Mouse (Mus musculus) gastrocnemius, postnatal 4 days (tissue): ENCODE measurements around the gene Kifc5b. TPM values are rescaled to one million over a fixed set of nuclear protein-coding genes. Genes with fewer than 3 reads are reported as not detected.
"Not testable (repeated sequence)": the region's sequence is repeated elsewhere in the genome, so short reads cannot be mapped to it uniquely, and the experiment has no call there.

Source experiments
- DNase-seq, 2 experiments: peaks; one replicate each; pipeline ENCODE4 v3.0.0; 2021 to 2022; ENCODE audit warnings: low spot score in 2 of 2, mixed read lengths in 2 of 2
- microRNA-seq: library from miRNA; unstranded; fragments of <30 nt; microRNA quantifications from one replicate; pipeline ENCODE4 v1.2.0, GENCODE M21; 2021
- total RNA-seq, 2 experiments: library from RNA; stranded (reverse); gene quantifications; 2 replicates each; pipeline ENCODE4 v1.2.3; 2021

The Kifc5b gene
- total RNA-seq, 2 experiments from 2014 or later, result 6.1 to 8.5 TPM

- no peak for DNase-seq
Measured at GRCm38 (mm10) chr17:26969257-26969656, 52.4 kb downstream of the Kifc5b start.

GRCm38 (mm10) chr17:26970221-26970620, 53.3 kb downstream of the Kifc5b start:
- no peak for DNase-seq

- DNase-seq, result no peak
Measured at GRCm38 (mm10) chr17:26971247-26971905, 54.5 kb downstream of the Kifc5b start.

- DNase-seq, result no peak
Measured at GRCm38 (mm10) chr17:26972107-26972506, 55.2 kb downstream of the Kifc5b start.

DNA sequence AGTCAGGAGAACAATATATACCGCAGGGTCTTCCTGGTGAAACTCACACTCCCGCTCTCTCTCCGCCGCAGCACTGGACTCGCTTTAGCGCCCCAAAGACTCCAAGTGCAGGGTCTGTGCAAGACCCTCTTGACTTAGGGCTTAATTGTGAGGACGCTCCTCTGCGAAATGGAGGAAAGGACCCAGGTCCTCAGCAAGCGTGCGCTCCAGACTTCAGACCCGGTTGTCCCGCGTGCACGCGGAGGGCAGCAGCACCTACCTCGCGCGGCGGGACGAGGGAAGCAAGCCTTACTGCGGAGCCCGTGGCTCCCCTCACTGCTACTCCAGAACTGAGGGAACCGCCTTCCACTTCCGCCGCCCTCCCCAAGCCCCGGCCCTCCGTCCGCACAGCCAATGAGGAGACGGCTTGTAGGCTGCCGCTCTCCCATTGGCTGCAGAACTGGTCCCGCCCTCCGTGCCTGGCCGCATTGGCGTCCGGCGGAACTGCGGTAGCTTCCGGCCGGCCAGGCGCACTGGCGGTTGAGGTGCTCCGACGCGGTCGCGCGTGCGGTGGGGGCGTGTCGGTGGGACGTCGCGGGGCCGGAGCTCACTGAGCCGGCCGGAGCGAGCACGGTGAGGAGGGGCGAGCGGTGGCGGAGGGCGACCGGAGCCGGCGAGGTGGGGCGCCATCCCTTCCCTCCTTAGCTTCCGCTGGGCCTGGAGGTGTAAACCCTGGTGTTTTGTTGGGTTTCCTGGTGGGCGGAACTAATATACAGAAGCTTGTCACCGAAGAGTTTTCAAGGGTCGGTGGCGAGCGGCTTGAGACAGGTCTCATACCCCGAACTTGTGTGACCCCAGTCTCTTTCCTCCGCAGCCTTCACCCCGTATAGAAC, 56.0 kb downstream of the Kifc5b start, which contains the start of gene Zbtb9:
Gene Zbtb9 (plus strand): TSS at position 465 of the 872 bp plus-strand sequence.
- peak; percentile 94 to 96 for DNase-seq

DNA sequence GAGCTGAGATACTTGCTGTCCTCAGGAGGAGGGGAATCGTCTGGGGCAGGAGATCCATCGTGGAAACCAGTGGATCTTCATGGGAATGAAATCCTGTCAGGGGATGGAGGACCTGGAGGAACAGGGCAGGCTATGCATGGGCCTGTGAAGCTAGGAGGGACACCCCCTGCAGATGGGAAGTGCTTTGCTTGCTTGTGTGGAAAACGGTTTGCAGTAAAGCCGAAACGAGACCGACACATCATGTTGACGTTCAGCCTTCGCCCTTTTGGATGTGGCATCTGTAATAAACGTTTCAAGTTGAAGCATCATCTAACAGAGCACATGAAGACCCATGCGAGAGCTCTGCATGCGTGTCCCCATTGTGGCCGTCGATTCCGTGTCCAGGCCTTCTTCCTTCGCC, 57.7 kb downstream of the Kifc5b start:
- DNase-seq, result no peak

DNA sequence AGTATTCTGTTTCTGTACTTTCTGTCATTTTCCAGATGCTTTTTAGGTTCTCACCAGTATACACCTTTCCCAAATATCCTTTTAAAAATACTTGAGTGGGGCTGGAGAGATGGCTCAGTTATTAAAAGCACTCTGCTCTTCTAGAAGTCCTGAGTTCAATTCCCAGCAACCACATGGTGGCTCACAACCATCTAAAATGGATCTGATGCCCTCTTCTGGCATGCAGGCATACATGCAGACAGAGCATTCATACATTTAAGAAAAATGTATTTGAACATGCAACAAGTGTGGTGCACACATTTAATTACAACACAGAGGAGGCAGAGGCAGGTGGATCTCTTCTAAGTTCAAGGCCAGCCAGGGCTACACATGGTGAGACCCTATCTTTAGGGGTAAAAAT, 58.5 kb downstream of the Kifc5b start:
- DNase-seq, result no peak

DNA sequence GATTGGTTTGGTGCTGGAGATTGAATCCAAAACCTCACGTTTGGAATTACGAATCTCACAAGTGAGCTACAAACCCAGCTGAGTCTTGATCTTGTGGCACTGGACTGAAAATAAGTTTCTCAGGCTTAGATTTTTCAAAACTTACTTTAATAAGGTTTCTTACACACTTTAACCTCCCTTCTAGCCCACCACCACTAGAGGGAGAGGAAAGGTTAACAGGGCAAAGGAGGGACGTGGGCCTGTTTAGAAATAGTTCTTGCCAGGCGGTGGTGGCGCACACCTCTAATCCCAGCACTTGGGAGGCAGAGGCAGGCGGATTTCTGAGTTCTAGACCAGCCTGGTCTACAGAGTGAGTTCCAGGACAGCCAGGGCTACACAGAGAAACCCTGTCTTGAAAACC, 60.5 kb downstream of the Kifc5b start:
- DNase-seq, result not testable (repeated sequence)

DNA sequence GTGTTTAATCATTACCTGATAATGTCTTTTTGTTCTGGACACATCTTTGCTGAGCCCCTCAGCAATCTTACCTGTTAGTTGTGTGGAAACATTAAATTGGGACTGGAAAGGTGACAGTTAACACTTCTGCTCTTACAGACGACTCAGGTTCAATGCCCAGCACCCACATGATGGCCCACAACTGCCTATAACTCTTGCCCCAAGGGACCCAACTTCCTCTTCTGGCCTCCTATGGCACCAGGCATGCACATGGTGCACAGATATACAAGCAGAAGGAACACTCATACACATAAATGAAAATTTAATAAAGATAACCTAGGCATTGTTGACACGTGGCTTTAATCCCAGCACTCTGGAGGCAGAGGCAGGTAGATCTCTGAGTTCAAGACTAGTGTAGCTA, 62.5 kb downstream of the Kifc5b start:
- DNase-seq, result no peak

DNA sequence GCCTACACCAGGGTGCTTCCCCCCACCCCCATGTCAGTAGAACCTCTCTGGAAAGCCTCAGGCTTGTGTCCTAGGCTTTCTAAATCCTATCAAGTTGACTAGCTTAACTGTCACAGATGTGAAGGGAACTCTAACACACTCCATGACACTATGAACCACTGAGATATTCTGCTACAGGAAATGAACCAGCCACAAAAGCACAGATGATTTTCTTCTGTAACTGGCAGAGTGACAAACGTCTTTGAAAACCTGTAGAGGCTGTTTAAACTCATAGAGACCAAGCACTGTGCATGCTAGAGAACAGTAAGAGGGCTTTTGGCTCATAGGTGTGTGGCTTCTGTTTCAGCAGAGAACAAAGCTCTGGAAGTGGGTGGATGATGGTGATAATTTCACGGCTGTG, 64.2 kb downstream of the Kifc5b start:
- DNase-seq, result no peak

Small RNA genes within 50 kb of the gene (microRNA-seq; reads per million reads assigned to microRNA genes)
- gene Gm27775 (not detected), gene Mir3083 (not detected), gene Mir6968 (0.63 reads per million)

Other genes starting within 250 kb of the Kifc5b start
- gene Crebrf, start 201.4 kb upstream of the Kifc5b start, total RNA-seq, result 10 to 100 TPM; 13.3 to 13.5 TPM
- gene Bnip1, start 136.0 kb upstream of the Kifc5b start, total RNA-seq, result 10 to 100 TPM; 31.3 to 33.1 TPM
- gene Nkx2-5, start 72.1 kb upstream of the Kifc5b start, total RNA-seq, result not detected
- gene Phf1, start 16.0 kb downstream of the Kifc5b start, total RNA-seq, result 10 to 100 TPM in 1 of 2 experiments, 1 to 10 TPM in 1; 9.6 to 10.9 TPM
- gene Cuta, start 22.5 kb downstream of the Kifc5b start, total RNA-seq, result 10 to 100 TPM; 90.4 to 92.8 TPM
- gene Syngap1, start 24.2 kb downstream of the Kifc5b start, total RNA-seq, result 10 to 100 TPM; 20.8 to 23.8 TPM
- gene Zbtb9, start 56.1 kb downstream of the Kifc5b start, total RNA-seq, result 1 to 10 TPM; 4.1 to 4.8 TPM
- gene Bak1, start 111.9 kb downstream of the Kifc5b start, total RNA-seq, result 10 to 100 TPM; 30.2 to 35.2 TPM
- gene Itpr3, start 140.2 kb downstream of the Kifc5b start, total RNA-seq, result 1 to 10 TPM; 8.7 to 9.1 TPM
- gene Uqcc2, start 216.8 kb downstream of the Kifc5b start, total RNA-seq, result 100 to 1,000 TPM; 230 to 262 TPM